8 mouse cellular contexts compared by ENCODE assay signal in the genomic region with DNA sequence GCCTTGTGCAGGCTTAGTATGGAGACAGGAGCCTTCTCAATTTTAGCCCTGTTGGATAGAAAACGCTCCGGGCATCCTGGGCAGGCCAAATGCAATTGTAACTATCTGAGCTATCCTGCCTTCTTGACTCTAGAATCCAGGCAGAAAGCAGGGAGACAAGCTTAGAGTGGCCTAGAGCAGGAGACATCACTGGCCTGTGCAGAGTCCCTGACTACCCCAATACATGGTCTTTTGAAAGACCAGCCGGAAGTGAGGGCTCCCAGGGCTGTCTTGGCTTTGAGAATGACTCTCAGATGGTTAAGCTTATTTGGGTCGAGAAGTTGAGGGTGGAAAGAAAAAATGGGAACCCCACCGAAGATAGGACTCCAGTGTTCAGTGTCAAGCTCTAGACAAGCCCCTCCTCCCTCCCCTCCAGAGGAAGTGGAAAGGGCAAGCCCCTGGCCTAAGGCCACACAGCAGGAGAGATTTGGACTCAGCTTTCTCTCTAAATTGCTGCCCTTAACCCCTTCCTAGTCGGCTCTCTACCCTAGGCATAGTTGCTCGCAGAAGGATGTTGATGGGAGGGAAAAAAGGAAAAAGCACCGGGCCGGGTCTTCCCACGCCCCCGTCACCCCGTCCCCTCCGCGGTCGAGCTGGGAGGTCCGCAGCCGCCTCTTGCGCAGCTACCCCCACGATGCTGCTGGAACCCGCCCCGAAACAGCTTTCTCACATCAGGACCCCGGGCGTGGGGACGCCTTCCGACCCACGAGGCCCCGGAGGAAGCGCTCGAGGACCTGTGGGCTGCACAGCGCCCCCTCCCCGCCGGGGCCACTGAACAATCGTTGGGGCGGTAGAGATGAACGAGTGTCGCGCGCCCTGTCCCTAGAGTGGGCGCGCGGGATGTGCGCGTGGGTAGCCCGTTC.
DNase-seq lines count a peak whose midpoint lies in the region; ATAC-seq lines count a peak whose summit lies in the region.

No protein-coding gene starts in this region.

- peak overlapping the region; percentile 86 for H3K27ac ChIP-seq in brown adipose tissue, adult 24 weeks (replicated peaks; ENCODE audit: low read depth, low read length)
- peak overlapping the region; percentile 99 for H3K27ac ChIP-seq in forebrain, embryonic 16.5 days (ENCODE audit: low read length)
- H3K27ac ChIP-seq in hindbrain, embryonic 11.5 days (ENCODE audit: low read depth, low read length), result peak overlapping the region; percentile 97
- peak overlapping the region; percentile 100 for H3K27ac ChIP-seq in limb, embryonic 13.5 days
- peak overlapping the region; percentile 97 for H3K27ac ChIP-seq in midbrain, embryonic 16.5 days (ENCODE audit: low read length)

- H3K4me3 ChIP-seq in brown adipose tissue, adult 24 weeks (ENCODE audit: insufficient read depth, low read depth, low read length), result peak overlapping the region; percentile 74
- H3K4me3 ChIP-seq in forebrain, embryonic 16.5 days (replicated peaks; ENCODE audit: low read length), result peak overlapping the region; percentile 42
- H3K4me3 ChIP-seq in hindbrain, embryonic 11.5 days (ENCODE audit: low read depth, low read length), result peak overlapping the region; percentile 15
- H3K4me3 ChIP-seq in limb, embryonic 13.5 days, result peak overlapping the region; percentile 44
- peak overlapping the region; percentile 34 for H3K4me3 ChIP-seq in midbrain, embryonic 16.5 days (ENCODE audit: low read depth, low read length)

- H3K27me3 ChIP-seq in forebrain, embryonic 16.5 days (replicated peaks; ENCODE audit: control insufficient read depth, insufficient read depth, low read length), result no peaks in the 10 kb centered on the region
- no peaks in the 10 kb centered on the region for H3K27me3 ChIP-seq in hindbrain, embryonic 11.5 days (ENCODE audit: control insufficient read depth, insufficient read depth, low read length)
- H3K27me3 ChIP-seq in limb, embryonic 13.5 days, result no peaks in the 10 kb centered on the region
- H3K27me3 ChIP-seq in midbrain, embryonic 16.5 days (ENCODE audit: control insufficient read depth, insufficient read depth, low read depth, low read length), result no peaks in the 10 kb centered on the region

- no peaks in the 10 kb centered on the region for H3K36me3 ChIP-seq in forebrain, embryonic 16.5 days (ENCODE audit: control insufficient read depth, insufficient read depth)
- no peaks in the 10 kb centered on the region for H3K36me3 ChIP-seq in hindbrain, embryonic 11.5 days (ENCODE audit: control insufficient read depth, insufficient read depth, low read length)
- H3K36me3 ChIP-seq in limb, embryonic 13.5 days, result no peaks in the 10 kb centered on the region
- H3K36me3 ChIP-seq in midbrain, embryonic 16.5 days (ENCODE audit: control insufficient read depth, insufficient read depth, low read length), result no peaks in the 10 kb centered on the region

- 3% methylated on average over 43 of the region's 44 CpGs for WGBS in forebrain, embryonic 16.5 days
- WGBS in hindbrain, embryonic 11.5 days, result 3% methylated on average over 44 of the region's 44 CpGs
- WGBS in limb, embryonic 13.5 days, result 2% methylated on average over 43 of the region's 44 CpGs
- 3% methylated on average over 44 of the region's 44 CpGs for WGBS in midbrain, embryonic 16.5 days

- peak overlapping the region; percentile 86 for H3K9ac ChIP-seq in forebrain, embryonic 16.5 days (replicated peaks; ENCODE audit: low read depth, low read length)
- H3K9ac ChIP-seq in hindbrain, embryonic 11.5 days (ENCODE audit: low read depth, low read length), result peak overlapping the region; percentile 65
- peak overlapping the region; percentile 78 for H3K9ac ChIP-seq in limb, embryonic 13.5 days
- peak overlapping the region; percentile 80 for H3K9ac ChIP-seq in midbrain, embryonic 16.5 days (ENCODE audit: low read depth, low read length)

- peak overlapping the region; percentile 81 for H3K4me2 ChIP-seq in forebrain, embryonic 16.5 days (ENCODE audit: low read length)
- peak overlapping the region; percentile 72 for H3K4me2 ChIP-seq in hindbrain, embryonic 11.5 days (replicated peaks; ENCODE audit: low read depth, low read length)
- H3K4me2 ChIP-seq in limb, embryonic 13.5 days (replicated peaks), result peak overlapping the region; percentile 78
- peak overlapping the region; percentile 72 for H3K4me2 ChIP-seq in midbrain, embryonic 16.5 days (ENCODE audit: low read length)

- H3K9me3 ChIP-seq in forebrain, embryonic 16.5 days (ENCODE audit: control insufficient read depth, low read length), result no peaks in the 10 kb centered on the region
- no peaks in the 10 kb centered on the region for H3K9me3 ChIP-seq in hindbrain, embryonic 11.5 days (ENCODE audit: control insufficient read depth, low read length)
- no peaks in the 10 kb centered on the region for H3K9me3 ChIP-seq in limb, embryonic 13.5 days
- H3K9me3 ChIP-seq in midbrain, embryonic 16.5 days (replicated peaks; ENCODE audit: control insufficient read depth, low read length, poor library complexity, severe bottlenecking), result no peaks in the 10 kb centered on the region

- DNase-seq in frontal cortex, postnatal 25 days (ENCODE audit: low spot score in 2 of 2), result no peak
- peak; percentile 76 for DNase-seq in hindbrain, embryonic 11.5 days (ENCODE audit: low spot score)
- DNase-seq in thymus, postnatal 4 days, result peak; percentile 85

- peaks cover 21% of the 10 kb centered on the region for H3K4me1 ChIP-seq in brown adipose tissue, adult 24 weeks (ENCODE audit: control insufficient read depth, insufficient read depth, insufficient read length, low read length)
- H3K4me1 ChIP-seq in forebrain, embryonic 16.5 days (replicated peaks; ENCODE audit: control insufficient read depth, insufficient read depth, low read length), result peaks cover 49% of the 10 kb centered on the region
- peaks cover 30% of the 10 kb centered on the region for H3K4me1 ChIP-seq in hindbrain, embryonic 11.5 days (replicated peaks; ENCODE audit: control insufficient read depth, insufficient read depth, low read length)
- H3K4me1 ChIP-seq in limb, embryonic 13.5 days, result peaks cover 60% of the 10 kb centered on the region
- H3K4me1 ChIP-seq in midbrain, embryonic 16.5 days (ENCODE audit: control insufficient read depth, insufficient read depth, low read length), result peaks cover 38% of the 10 kb centered on the region

- peak; percentile 39 for ATAC-seq in frontal cortex, adult (ENCODE audit: low TSS enrichment)
- peak; percentile 2; the same call in 1 of the 2 replicates for ATAC-seq in forebrain, embryonic 16.5 days
- no peak for ATAC-seq in hindbrain, embryonic 11.5 days (ENCODE audit: low FRiP score)
- ATAC-seq in limb, embryonic 13.5 days (ENCODE audit: low FRiP score, low read depth), result peak; percentile 22; the same call in 1 of the 2 replicates
- ATAC-seq in midbrain, embryonic 16.5 days, result no peak

Comparison
In these comparisons a context has a peak if more than half of its experiments do, and no peak if none do; other contexts are left out.
1. ATAC-seq: peak in frontal cortex, adult (single experiment), forebrain, embryonic 16.5 days (single experiment) and limb, embryonic 13.5 days (single experiment); none in hindbrain, embryonic 11.5 days (single experiment) and midbrain, embryonic 16.5 days (single experiment).
2. DNase-seq: peak in hindbrain, embryonic 11.5 days (single experiment) and thymus, postnatal 4 days (single experiment); none in frontal cortex, postnatal 25 days (0 of 2).
3. H3K4me3 ChIP-seq: peak in every context shown above with its lines; median percentile 74 in brown adipose tissue, adult 24 weeks; 44 in limb, embryonic 13.5 days; 42 in forebrain, embryonic 16.5 days; 34 in midbrain, embryonic 16.5 days; 15 in hindbrain, embryonic 11.5 days.
4. Peak in every context shown above with its lines, with median percentiles within 50 percentile points of each other: H3K27ac ChIP-seq, H3K4me2 ChIP-seq and H3K9ac ChIP-seq.